Mouse (Mus musculus) thymus, adult 2 months (tissue): ENCODE measurements around the gene 1700037H04Rik. TPM values are rescaled to one million over a fixed set of nuclear protein-coding genes. Genes with fewer than 3 reads are reported as not detected.
A peak's percentile ranks its signal among the peaks of the same experiment; 100 is the strongest.

Source experiments
- DNase-seq: peaks from one replicate; pipeline ENCODE4 v3.0.0; 2021
- H3K27ac ChIP-seq: fragments of 200-500 bp; 2 replicates; pipeline ENCODE4 v1.5.1; 2012; ENCODE audit warnings: low read length, control low read depth; ENCODE audit not compliant: control insufficient read depth, insufficient read depth
- H3K27me3 ChIP-seq: fragments of 200-500 bp; 2 replicates; pipeline ENCODE4 v1.6.1; 2012; ENCODE audit warnings: mild to moderate bottlenecking, low read length, moderate library complexity, mixed read lengths; ENCODE audit not compliant: control insufficient read depth, insufficient read depth
- H3K36me3 ChIP-seq: fragments of 200-500 bp; 2 replicates; pipeline ENCODE4 v1.6.1; 2012; ENCODE audit warnings: mild to moderate bottlenecking, low read length, moderate library complexity; ENCODE audit not compliant: control insufficient read depth, insufficient read depth
- H3K4me1 ChIP-seq: fragments of 200-500 bp; replicated peaks from 2 replicates; pipeline ENCODE4 v1.6.1; 2012; ENCODE audit warnings: low read length; ENCODE audit not compliant: control insufficient read depth, insufficient read depth
- H3K4me3 ChIP-seq: fragments of 200-500 bp; 2 replicates; pipeline ENCODE4 v1.5.1; 2012; ENCODE audit warnings: mild to moderate bottlenecking, low read length, control low read depth, moderate library complexity; ENCODE audit not compliant: control insufficient read depth, insufficient read depth
- CTCF ChIP-seq: fragments of 200-500 bp; IDR thresholded peaks from 2 replicates; pipeline ENCODE4 v1.5.1; 2012; ENCODE audit warnings: mild to moderate bottlenecking, control low read depth, low read length, moderate library complexity, borderline replicate concordance; ENCODE audit not compliant: control insufficient read depth, poor library complexity, insufficient read depth; ENCODE audit errors: extremely low read depth
- POLR2A ChIP-seq: fragments of 200-500 bp; IDR thresholded peaks from 2 replicates; pipeline ENCODE4 v1.6.1; 2012; ENCODE audit warnings: mild to moderate bottlenecking, low read length, control low read depth, moderate library complexity; ENCODE audit not compliant: control insufficient read depth, poor library complexity, insufficient read depth; ENCODE audit errors: extremely low read depth
- WGBS: fragments of 180-500 bp; shearing (Covaris S2); methylation state at CpG from one replicate; pipeline ENCODE4 v1.1.7; 2018; 5-methylcytosine and 5-hydroxymethylcytosine counted together
- polyA plus RNA-seq: library from polyadenylated mRNA; depleted of rRNA; stranded (reverse); fragments of >200 nt; gene quantifications from 2 replicates; pipeline ENCODE4 v1.2.3, GENCODE M21; 2012

Gene 1700037H04Rik
- polyA plus RNA-seq, 1 experiment = 108 TPM

GRCm38 (mm10) chr2:131203816-131204409 lies 44.0 kb upstream of the 1700037H04Rik start:
- Histone ChIP-seq H3K4me3 (no peak overlapping the region), H3K4me1 (peaks cover 6% of the 10 kb centered on the region; the same call in 1 of the 2 replicates), H3K27ac (no peak overlapping the region), H3K27me3 (no peaks in the 10 kb centered on the region), H3K36me3 (no peaks in the 10 kb centered on the region)
- no peak for TF ChIP-seq CTCF
- TF ChIP-seq POLR2A = no peak
- DNase-seq = no peak
- WGBS = 90% methylated on average over 6 of the region's 6 CpGs

DNA sequence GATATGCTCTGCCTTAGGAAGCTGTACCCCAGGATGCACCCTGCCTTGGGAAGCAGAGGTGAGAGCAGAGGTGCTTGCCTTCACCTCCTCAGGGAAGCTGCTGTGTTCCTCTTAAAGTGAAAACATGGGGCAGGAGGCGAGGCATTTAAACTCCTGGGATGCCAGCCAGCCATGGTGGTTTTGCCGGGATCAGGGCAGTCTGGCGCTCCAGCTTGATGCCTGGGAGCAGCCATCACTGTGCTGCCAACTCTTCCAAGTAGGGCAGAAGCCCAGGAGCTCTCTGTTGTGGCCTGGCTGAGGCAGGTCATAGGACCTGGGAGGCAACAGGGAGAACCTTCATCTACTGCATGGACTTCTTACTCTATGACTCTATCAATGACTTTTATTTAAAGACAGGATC lies 41.4 kb upstream of the 1700037H04Rik start:
- H3K27me3 ChIP-seq = no peaks in the 10 kb centered on the region
- no peak overlapping the region for H3K27ac ChIP-seq
- H3K4me1 ChIP-seq = peaks cover 6% of the 10 kb centered on the region; the same call in 1 of the 2 replicates
- no peak overlapping the region for H3K4me3 ChIP-seq
- 95% methylated on average over 3 of the region's 3 CpGs for WGBS
- no peak for DNase-seq
- no peak for TF ChIP-seq POLR2A
- no peak for TF ChIP-seq CTCF
- H3K36me3 ChIP-seq = peaks cover 3% of the 10 kb centered on the region

DNA sequence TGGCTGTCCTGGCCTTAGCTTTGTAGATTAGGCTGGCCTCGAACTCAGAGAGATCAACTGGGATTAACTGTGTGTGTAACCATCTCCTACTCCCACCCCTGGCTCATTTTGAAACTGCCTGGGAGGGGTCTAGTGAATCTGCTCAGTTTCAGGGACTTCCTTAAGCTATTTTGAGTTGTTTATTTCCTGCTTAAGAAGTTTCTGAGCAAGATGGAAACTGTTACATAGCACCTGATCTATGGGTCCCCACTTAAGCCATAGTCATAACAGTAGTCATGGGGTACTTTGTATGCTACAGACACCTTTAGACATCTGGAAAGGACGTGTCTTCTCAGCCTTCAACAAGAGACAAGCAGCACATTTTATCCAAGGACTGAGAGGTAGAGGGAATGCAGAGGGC lies 40.8 kb upstream of the 1700037H04Rik start:
- Histone ChIP-seq H3K27me3 (no peaks in the 10 kb centered on the region), H3K27ac (no peak overlapping the region), H3K4me1 (peaks cover 6% of the 10 kb centered on the region; the same call in 1 of the 2 replicates), H3K36me3 (peaks cover 3% of the 10 kb centered on the region), H3K4me3 (no peak overlapping the region)
- TF ChIP-seq CTCF (no peak), POLR2A (no peak)
- WGBS = 98% methylated on average over 2 of the region's 2 CpGs
- no peak for DNase-seq

GRCm38 (mm10) chr2:131196606-131197316 lies 36.9 kb upstream of the 1700037H04Rik start:
- H3K27ac ChIP-seq = no peak overlapping the region
- H3K27me3 ChIP-seq = no peaks in the 10 kb centered on the region
- H3K36me3 ChIP-seq = peaks cover 28% of the 10 kb centered on the region
- H3K4me1 ChIP-seq = no peaks in the 10 kb centered on the region
- H3K4me3 ChIP-seq = no peak overlapping the region
- DNase-seq = no peak
- TF ChIP-seq POLR2A (no peak), CTCF (no peak)
- WGBS = 91% methylated on average over 16 of the region's 16 CpGs

DNA sequence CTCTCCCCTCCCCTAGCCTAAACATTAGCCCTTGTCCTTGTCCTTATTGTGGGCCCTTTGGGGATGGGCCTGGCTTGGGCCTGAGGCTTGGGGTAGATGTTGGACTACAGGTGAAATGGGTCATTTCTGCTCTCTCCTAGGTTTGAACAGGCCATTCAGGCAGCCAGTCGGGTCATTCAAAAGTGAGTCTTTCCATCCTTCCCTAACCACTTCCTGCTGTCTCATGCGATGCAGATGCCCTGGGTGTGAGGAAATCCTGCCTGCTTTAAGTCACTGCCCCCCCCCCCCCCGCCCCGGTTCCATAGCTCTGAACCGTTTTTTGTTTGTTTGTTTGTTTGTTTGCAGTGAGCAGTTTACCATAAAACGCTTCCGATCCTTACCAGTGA lies 31.1 kb upstream of the 1700037H04Rik start:
- Histone ChIP-seq H3K4me1 (peaks cover 34% of the 10 kb centered on the region), H3K36me3 (peaks cover 25% of the 10 kb centered on the region), H3K27me3 (no peaks in the 10 kb centered on the region), H3K4me3 (no peak overlapping the region), H3K27ac (peak overlapping the region; percentile 31; the same call in 1 of the 2 replicates)
- DNase-seq = peak; percentile 14
- TF ChIP-seq POLR2A (no peak), CTCF (no peak)
- WGBS = 46% methylated on average over 7 of the region's 7 CpGs

GRCm38 (mm10) chr2:131190344-131191004 lies 30.6 kb upstream of the 1700037H04Rik start:
- TF ChIP-seq CTCF = no peak
- TF ChIP-seq POLR2A = no peak
- peaks cover 37% of the 10 kb centered on the region for H3K4me1 ChIP-seq
- 83% methylated on average over 10 of the region's 10 CpGs for WGBS
- H3K4me3 ChIP-seq = no peak overlapping the region
- no peak for DNase-seq
- peak overlapping the region; percentile 31 for H3K27ac ChIP-seq
- H3K27me3 ChIP-seq = no peaks in the 10 kb centered on the region
- peaks cover 25% of the 10 kb centered on the region for H3K36me3 ChIP-seq

DNA sequence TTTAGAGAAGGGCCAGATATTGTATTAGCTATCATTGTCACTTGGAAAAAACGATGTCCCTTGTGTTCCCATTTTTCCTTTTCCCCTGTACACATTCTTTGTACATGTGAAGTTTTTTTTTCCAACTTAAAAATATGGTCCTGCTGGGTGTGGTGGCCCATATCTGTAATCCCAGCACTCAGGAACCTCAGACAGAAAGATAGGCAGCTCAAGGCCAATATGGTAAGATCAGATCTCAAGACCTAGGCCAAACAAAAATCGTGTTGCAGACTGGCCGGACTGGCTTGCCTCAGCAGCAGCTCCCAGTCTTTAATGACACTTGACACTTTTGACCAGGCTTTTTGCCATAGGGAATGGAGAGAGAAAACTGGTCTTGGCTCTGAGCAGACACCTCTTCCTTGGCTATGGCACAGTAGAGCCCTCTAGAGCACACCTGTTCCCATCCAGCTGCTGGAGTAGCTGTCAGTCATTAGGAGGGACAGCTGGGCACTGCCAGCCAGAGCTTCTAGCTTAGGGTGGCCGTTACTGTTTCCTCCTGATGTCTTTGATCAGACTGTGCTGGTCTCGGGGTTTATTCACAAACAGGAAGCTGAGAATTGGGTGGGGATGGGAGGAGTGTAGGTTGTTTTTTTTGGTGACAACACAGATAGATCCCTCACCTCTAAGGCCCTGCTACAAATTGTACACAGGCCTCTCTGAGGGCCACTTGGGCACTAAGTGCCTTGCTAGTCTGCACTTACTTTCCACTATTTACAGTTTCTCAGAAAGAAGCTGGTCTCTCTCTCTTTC lies 29.8 kb upstream of the 1700037H04Rik start:
- H3K4me1 ChIP-seq = peaks cover 37% of the 10 kb centered on the region
- peak overlapping the region; percentile 81 for H3K27ac ChIP-seq
- peak; percentile 20 for DNase-seq
- no peak for TF ChIP-seq CTCF
- TF ChIP-seq POLR2A = no peak
- H3K36me3 ChIP-seq = peaks cover 23% of the 10 kb centered on the region
- 48% methylated on average over 5 of the region's 5 CpGs for WGBS
- H3K4me3 ChIP-seq = no peak overlapping the region
- no peaks in the 10 kb centered on the region for H3K27me3 ChIP-seq
